ENCODE assay signal across 8 mouse cellular contexts in the genomic region with DNA sequence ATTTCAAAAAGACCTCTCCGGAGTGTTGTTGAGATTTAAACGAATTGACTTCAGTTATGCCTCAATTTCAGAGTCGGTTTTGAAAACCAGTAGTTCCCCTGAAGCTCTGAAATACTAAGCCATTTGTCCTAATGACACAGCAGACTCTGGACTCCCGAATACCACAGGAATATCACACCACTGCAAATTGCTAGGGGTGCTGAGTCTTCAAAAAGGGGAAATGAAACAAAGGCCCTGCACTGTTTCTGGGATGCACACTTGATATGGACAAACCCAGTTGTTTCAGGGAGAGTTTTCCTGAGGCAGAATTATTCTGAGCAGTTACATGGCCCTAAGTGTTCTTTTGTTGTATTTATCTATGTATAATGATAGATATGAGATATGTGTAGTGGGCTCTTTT. TPM values are rescaled to one million over a fixed set of nuclear protein-coding genes. Genes with fewer than 3 reads are reported as not detected.
A peak's percentile ranks its signal among the peaks of the same experiment; 100 is the strongest.
DNase-seq lines count a peak whose midpoint lies in the region; ATAC-seq lines count a peak whose summit lies in the region.

No protein-coding gene starts in this region.

- no peaks in the 10 kb centered on the region; the same call in 1 of the 2 replicates for H3K27me3 ChIP-seq in embryonic facial prominence, embryonic 10.5 days (replicated peaks; ENCODE audit: low read depth, poor library complexity, severe bottlenecking)
- no peaks in the 10 kb centered on the region for H3K27me3 ChIP-seq in intestine, embryonic 15.5 days (replicated peaks)
- no peaks in the 10 kb centered on the region for H3K27me3 ChIP-seq in midbrain, embryonic 16.5 days (ENCODE audit: control insufficient read depth, insufficient read depth, low read depth, low read length)

- H3K9ac ChIP-seq in intestine, embryonic 15.5 days = no peak overlapping the region
- H3K9ac ChIP-seq in midbrain, embryonic 16.5 days (ENCODE audit: low read depth, low read length) = no peak overlapping the region

- peak; percentile 14 for DNase-seq in kidney, adult 9 months
- no peak for DNase-seq in kidney, adult 18-20 months
- no peak for DNase-seq in embryonic facial prominence, embryonic 10.5 days (ENCODE audit: low spot score)
- DNase-seq in left cerebral cortex, adult 11 months (ENCODE audit: low spot score) = no peak
- DNase-seq in embryo, embryonic 11 days = no peak

- H3K9me3 ChIP-seq in embryonic facial prominence, embryonic 10.5 days = no peaks in the 10 kb centered on the region
- H3K9me3 ChIP-seq in intestine, embryonic 15.5 days = no peaks in the 10 kb centered on the region
- no peaks in the 10 kb centered on the region for H3K9me3 ChIP-seq in midbrain, embryonic 16.5 days (replicated peaks; ENCODE audit: control insufficient read depth, low read length, poor library complexity, severe bottlenecking)

- H3K4me2 ChIP-seq in intestine, embryonic 15.5 days (replicated peaks) = peak overlapping the region; percentile 64
- H3K4me2 ChIP-seq in midbrain, embryonic 16.5 days (ENCODE audit: low read length) = peak overlapping the region; percentile 91

- H3K27ac ChIP-seq in embryonic facial prominence, embryonic 10.5 days (replicated peaks) = 0 out of 2 replicates have a peak overlapping the region, but pooled peaks have one; percentile 14
- no peak overlapping the region for H3K27ac ChIP-seq in intestine, embryonic 15.5 days
- no peak overlapping the region for H3K27ac ChIP-seq in midbrain, embryonic 16.5 days (ENCODE audit: low read length)

- ATAC-seq in intestine, embryonic 15.5 days = no peak
- ATAC-seq in midbrain, embryonic 16.5 days = no peak
- no peak for ATAC-seq in erythroid progenitor cell, adult 5-6 weeks (replicated peaks; ENCODE audit: low FRiP score, poor library complexity, severe bottlenecking)

- H3K4me1 ChIP-seq in embryonic facial prominence, embryonic 10.5 days = peaks cover 33% of the 10 kb centered on the region
- 0 out of 2 replicates have a peak, but pooled peaks cover 3% of the 10 kb centered on the region for H3K4me1 ChIP-seq in intestine, embryonic 15.5 days (replicated peaks)
- peaks cover 5% of the 10 kb centered on the region; the same call in 1 of the 2 replicates for H3K4me1 ChIP-seq in midbrain, embryonic 16.5 days (ENCODE audit: control insufficient read depth, insufficient read depth, low read length)

- H3K4me3 ChIP-seq in embryonic facial prominence, embryonic 10.5 days = peak overlapping the region; percentile 78
- H3K4me3 ChIP-seq in intestine, embryonic 15.5 days (replicated peaks) = no peak overlapping the region
- no peak overlapping the region for H3K4me3 ChIP-seq in midbrain, embryonic 16.5 days (ENCODE audit: low read depth, low read length)

- 0 out of 2 replicates have a peak, but pooled peaks cover 4% of the 10 kb centered on the region for H3K36me3 ChIP-seq in embryonic facial prominence, embryonic 10.5 days (replicated peaks)
- H3K36me3 ChIP-seq in intestine, embryonic 15.5 days = no peaks in the 10 kb centered on the region
- H3K36me3 ChIP-seq in midbrain, embryonic 16.5 days (ENCODE audit: control insufficient read depth, insufficient read depth, low read length) = no peaks in the 10 kb centered on the region

- WGBS in embryonic facial prominence, embryonic 10.5 days = 53% methylated on average over 4 of the region's 4 CpGs
- 54% methylated on average over 4 of the region's 4 CpGs for WGBS in intestine, embryonic 15.5 days
- WGBS in midbrain, embryonic 16.5 days = 74% methylated on average over 4 of the region's 4 CpGs

RNA-seq across cellular contexts. Expression of gene Arhgap31, which starts 1.8 kb away (rescaled TPM):
- 9.6 and 12.0 TPM in 2 replicates for polyA plus RNA-seq in embryonic facial prominence, embryonic 10.5 days (2016; fragmentation: Nextera tagmentation; extraction: Ambion mirVana)
- polyA plus RNA-seq in intestine, embryonic 15.5 days (2015; fragmentation: Nextera tagmentation; extraction: Ambion mirVana) = 6.8 and 7.6 TPM in 2 replicates
- 3.7 and 4.1 TPM in 2 replicates for polyA plus RNA-seq in midbrain, embryonic 16.5 days (2015; fragmentation: Nextera tagmentation; extraction: Ambion mirVana)
- 3.6 and 5.0 TPM in 2 replicates for total RNA-seq in erythroid progenitor cell, adult 5-6 weeks (2015; ENCODE audit: low replicate concordance)
- 0.83 and 1.2 TPM in 2 replicates for total RNA-seq in erythroid progenitor cell, adult 5-6 weeks (2017; ENCODE audit: low replicate concordance)

RNA-seq across cellular contexts. Expression of gene B4galt4, which starts 30.8 kb away (rescaled TPM):
- 26.2 and 27.8 TPM in 2 replicates for polyA plus RNA-seq in embryonic facial prominence, embryonic 10.5 days (2016; fragmentation: Nextera tagmentation; extraction: Ambion mirVana)
- 21.5 and 22.1 TPM in 2 replicates for polyA plus RNA-seq in intestine, embryonic 15.5 days (2015; fragmentation: Nextera tagmentation; extraction: Ambion mirVana)
- 31.5 and 35.6 TPM in 2 replicates for polyA plus RNA-seq in midbrain, embryonic 16.5 days (2015; fragmentation: Nextera tagmentation; extraction: Ambion mirVana)
- total RNA-seq in erythroid progenitor cell, adult 5-6 weeks (2015; ENCODE audit: low replicate concordance) = 4.3 and 8.8 TPM in 2 replicates
- 2.2 and 6.7 TPM in 2 replicates for total RNA-seq in erythroid progenitor cell, adult 5-6 weeks (2017; ENCODE audit: low replicate concordance)
